Mouse (Mus musculus) limb, embryonic 12.5 days (tissue): ENCODE data around the gene Olfr1555-ps1. TPM values are rescaled to one million over a fixed set of nuclear protein-coding genes. Genes with fewer than 3 reads are reported as not detected.

ENCODE experiments used
- polyA plus RNA-seq: library from polyadenylated mRNA; unstranded; fragments of >200 nt; fragmentation: Nextera tagmentation; extraction: Ambion mirVana; gene quantifications from 2 replicates; pipeline ENCODE4 v1.2.1, GENCODE M21; 2016

The Olfr1555-ps1 gene
- polyA plus RNA-seq, 1 experiment from 2014 or later: not detected

Other genes with a start within 250 kb of the Olfr1555-ps1 start
- 4.9 and 5.1 TPM in 2 replicates for gene Osbp, start 204.2 kb downstream of the Olfr1555-ps1 start, polyA plus RNA-seq
- gene Olfr1423, start 128.8 kb downstream of the Olfr1555-ps1 start, polyA plus RNA-seq: 0.04 TPM in 1 of 2 replicates, not detected in the other
- gene Olfr1424, start 107.4 kb downstream of the Olfr1555-ps1 start, polyA plus RNA-seq: not detected in 2 replicates
- not detected in 2 replicates for gene Olfr1425, start 92.4 kb downstream of the Olfr1555-ps1 start, polyA plus RNA-seq
- not detected in 2 replicates for gene Olfr1426, start 78.1 kb downstream of the Olfr1555-ps1 start, polyA plus RNA-seq
- gene Olfr1427, start 66.8 kb downstream of the Olfr1555-ps1 start, polyA plus RNA-seq: not detected in 2 replicates
- gene Olfr1428, start 54.2 kb downstream of the Olfr1555-ps1 start, polyA plus RNA-seq: not detected in 2 replicates
- not detected in 2 replicates for gene Olfr76, start 46.9 kb downstream of the Olfr1555-ps1 start, polyA plus RNA-seq
- gene Olfr1431, start 30.5 kb upstream of the Olfr1555-ps1 start, polyA plus RNA-seq: not detected in 2 replicates
- gene Olfr1432, start 62.5 kb upstream of the Olfr1555-ps1 start, polyA plus RNA-seq: not detected in 2 replicates
- not detected in 2 replicates for gene Olfr262, start 71.5 kb upstream of the Olfr1555-ps1 start, polyA plus RNA-seq
- gene Olfr235, start 90.9 kb upstream of the Olfr1555-ps1 start, polyA plus RNA-seq: not detected in 2 replicates
- not detected in 2 replicates for gene Olfr1434, start 109.7 kb upstream of the Olfr1555-ps1 start, polyA plus RNA-seq
- gene Olfr1436, start 129.0 kb upstream of the Olfr1555-ps1 start, polyA plus RNA-seq: not detected in 2 replicates
- gene Olfr1437, start 155.0 kb upstream of the Olfr1555-ps1 start, polyA plus RNA-seq: not detected in 2 replicates
- not detected in 2 replicates for gene Olfr1438-ps1, start 165.8 kb upstream of the Olfr1555-ps1 start, polyA plus RNA-seq
- gene Olfr1440, start 217.2 kb upstream of the Olfr1555-ps1 start, polyA plus RNA-seq: not detected in 2 replicates
- gene Olfr1441, start 247.3 kb upstream of the Olfr1555-ps1 start, polyA plus RNA-seq: not detected in 2 replicates